Mouse (Mus musculus) olfactory bulb, adult 2 months (tissue): ENCODE results near the gene Set.

Experiments used
- CTCF ChIP-seq: fragments of 200-500 bp; IDR thresholded peaks from 2 replicates; pipeline ENCODE4 v1.5.1; 2012; ENCODE audit warnings: low read depth, mild to moderate bottlenecking, low read length, moderate library complexity; ENCODE audit not compliant: insufficient read depth
- POLR2A ChIP-seq: fragments of 200-500 bp; IDR thresholded peaks from 2 replicates; pipeline ENCODE4 v1.6.1; 2012; ENCODE audit warnings: mild to moderate bottlenecking, low read depth, low read length, moderate library complexity; ENCODE audit not compliant: insufficient read depth

DNA sequence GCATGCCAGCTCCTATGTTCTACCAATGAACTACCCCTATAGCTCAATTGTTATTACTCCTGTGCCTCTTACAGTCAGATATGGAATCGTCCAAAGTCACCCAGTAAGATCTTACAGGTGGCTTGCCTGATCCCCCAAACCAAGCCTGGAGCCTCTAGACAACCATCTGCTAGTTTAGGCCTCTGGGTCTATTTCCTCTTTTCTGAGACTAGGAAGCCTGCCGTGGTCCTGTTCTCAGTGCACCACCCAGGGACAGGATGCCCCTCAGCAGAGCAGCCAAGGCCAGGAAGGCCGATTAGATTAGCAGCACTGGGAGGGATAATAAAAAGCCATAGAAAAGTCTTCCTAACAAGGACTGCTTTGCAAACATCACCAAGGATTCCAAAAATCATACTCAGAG, 7.3 kb upstream of the Set start:
- TF ChIP-seq CTCF, result no peak
- TF ChIP-seq POLR2A, result no peak
